Mouse (Mus musculus) lung, adult 10 weeks (tissue): ENCODE data around the gene Auh. TPM values are rescaled to one million over a fixed set of nuclear protein-coding genes. Genes with fewer than 3 reads are reported as not detected.

Experiments used
- polyA plus RNA-seq: library from polyadenylated mRNA; stranded (reverse); fragments of 350-450 nt; fragmentation: Illumina TruSeq; extraction: RNeasy Lipid Tissue Mini Kit (QIAGEN cat#74804); gene quantifications from one replicate; pipeline ENCODE4 v1.2.3, GENCODE M21; 2014; ENCODE audit warnings: low read depth, low replicate concordance; ENCODE audit not compliant: insufficient read depth

The Auh gene
- polyA plus RNA-seq, result 34.0 TPM

GRCm38 (mm10) chr13:52929209-52930171 is at the start of gene Auh:
Gene Auh (minus strand): TSS chr13:52929681.

Other genes starting within 250 kb of the Auh start
- 11.2 TPM for gene Nfil3, start 51.4 kb upstream of the Auh start, polyA plus RNA-seq